Mouse (Mus musculus) CD4-positive, CD25-positive, alpha-beta regulatory T cell, adult 2 months (primary cell): ENCODE measurements around the gene Dnajc9.

ENCODE experiments used
- DNase-seq: peaks from one replicate; pipeline ENCODE4 v3.0.0-alpha.2; 2012; ENCODE audit warnings: low read depth, low spot score

The Dnajc9 gene

DNA sequence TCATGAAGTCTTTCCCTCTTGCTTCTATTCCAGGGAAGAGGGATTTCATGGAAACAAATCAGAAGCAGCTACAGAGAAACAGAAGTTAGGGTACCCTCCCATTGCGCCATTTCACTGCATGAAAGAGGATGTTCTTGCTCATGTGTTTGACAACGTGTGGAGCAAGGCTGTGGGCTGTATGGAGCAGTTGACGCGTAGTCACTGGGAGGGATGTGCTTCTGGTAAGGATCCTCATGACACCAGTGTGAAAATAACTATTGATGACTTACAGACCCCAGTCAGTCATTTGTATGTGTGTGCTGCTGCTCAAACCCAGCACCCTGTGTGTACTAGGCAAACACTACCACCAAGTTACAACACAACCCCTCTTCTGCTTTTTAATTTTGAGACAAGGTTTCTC, 25.5 kb downstream of the Dnajc9 start:
- no peak for DNase-seq

DNA sequence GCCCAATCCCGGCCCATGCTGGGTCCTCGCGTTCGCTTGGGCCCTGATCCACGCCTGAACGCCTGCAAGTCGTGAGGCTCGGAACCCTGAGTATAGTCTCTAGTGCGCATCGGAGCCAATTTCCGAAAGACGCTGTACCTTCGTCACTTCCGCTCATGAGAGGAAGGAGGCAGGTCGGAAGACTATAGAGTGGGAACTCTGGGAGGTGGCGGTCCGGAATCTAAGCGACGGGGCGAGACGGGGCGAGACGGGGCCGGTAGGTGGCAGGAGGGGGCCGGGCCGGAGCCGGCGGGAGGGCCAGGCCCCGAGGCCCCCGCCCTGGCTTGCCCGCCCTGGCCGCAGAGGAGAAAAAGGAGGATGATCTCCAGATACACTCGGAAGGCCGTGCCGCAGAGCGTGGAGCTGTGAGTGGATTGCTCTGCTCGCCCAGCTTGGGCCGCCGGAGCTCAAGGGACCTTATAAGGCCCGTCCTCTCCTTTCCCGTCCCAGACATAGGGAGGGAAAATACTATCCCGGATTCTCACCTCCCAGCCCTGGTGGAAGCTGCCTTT, 40.6 kb downstream of the Dnajc9 start, which contains the start of the genes Ecd and Fam149b:
TSS of gene Ecd (minus strand) at position 131 of the 551 bp plus-strand sequence.
TSS of gene Fam149b (plus strand) at position 172 of the 551 bp plus-strand sequence.
- DNase-seq: peak; percentile 95

DNA sequence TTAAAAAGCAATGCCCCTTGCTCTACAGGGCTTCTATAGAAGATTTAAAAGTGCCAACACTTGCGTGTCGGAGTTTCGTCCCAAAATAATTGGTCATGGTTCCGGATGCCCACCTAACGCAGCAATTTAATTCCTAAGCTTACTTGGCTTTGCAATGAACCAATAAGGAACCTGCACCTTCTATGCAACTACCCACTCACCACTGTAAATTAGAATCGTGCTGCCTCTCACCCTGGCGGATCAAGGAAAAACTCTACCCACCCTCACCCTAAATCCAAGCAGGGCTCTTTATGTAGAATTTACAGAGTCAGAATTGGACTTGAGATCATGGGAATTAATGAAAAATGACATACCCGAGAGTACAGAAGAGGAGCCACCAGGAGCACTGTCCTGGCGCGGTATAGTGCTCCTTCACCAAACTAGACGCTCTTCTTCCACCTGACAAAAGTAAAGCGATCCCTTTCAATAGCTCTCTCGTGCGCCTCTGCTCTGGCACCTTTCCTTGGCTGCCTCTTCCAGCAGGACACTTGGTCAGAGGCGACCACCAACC, 41.2 kb downstream of the Dnajc9 start:
- no peak for DNase-seq

DNA sequence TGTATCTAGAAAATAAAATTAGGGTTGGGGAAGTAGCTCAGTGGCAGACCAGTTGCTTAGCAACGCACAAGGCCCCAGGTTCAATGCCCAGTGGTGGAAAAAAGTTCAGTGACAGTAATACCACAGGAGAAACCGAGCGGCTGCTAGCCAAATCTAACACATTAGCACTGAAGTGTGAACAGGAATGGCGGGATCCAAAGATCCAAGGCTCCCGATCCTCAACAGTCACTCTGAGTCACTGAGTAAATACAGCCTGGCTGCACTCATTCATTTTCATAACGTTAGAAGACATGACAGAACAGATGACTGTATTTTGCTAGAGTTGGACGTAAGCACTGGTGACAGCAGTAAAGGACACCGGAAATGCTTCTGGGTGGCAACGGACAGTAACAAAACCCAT, 42.8 kb downstream of the Dnajc9 start:
- DNase-seq: no peak

DNA sequence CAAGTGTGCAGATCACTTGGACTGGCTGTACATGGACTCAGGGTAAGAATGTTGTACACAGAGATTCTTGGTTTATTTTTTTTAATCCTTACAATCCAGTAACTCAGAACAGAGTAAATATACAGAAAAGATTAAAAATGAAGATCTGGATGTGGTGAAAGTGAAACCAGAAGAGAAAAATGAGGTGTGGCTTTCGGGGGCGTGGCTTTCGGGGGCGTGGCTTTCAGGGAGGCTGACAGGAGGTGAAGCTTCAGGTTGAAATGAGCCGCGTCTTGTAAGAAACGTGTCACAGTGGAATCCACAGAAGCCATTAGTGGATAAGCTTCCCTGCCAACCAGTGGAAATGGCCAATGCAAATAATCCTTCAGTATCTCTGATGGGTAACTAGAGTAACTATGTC, 47.8 kb downstream of the Dnajc9 start:
- DNase-seq: peak; percentile 75

DNA sequence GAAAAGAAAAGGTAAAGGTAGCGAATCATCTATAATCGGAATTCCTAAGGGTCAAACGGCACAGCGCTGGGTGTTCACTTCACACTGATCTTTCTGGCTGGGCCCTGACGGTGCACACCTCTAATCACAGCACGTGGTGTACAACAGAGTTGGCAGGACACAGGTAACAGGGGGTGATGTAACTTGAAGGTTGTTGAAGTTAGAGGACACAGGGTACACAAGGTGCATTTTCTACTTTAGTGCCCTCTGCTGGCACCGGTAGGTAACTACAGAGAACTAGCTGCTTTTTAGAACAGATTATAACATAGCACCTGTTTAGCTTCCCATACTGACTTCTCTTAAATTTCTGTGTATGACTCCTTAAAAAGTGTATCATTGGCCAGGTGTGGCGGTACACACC, 48.6 kb downstream of the Dnajc9 start:
- peak; percentile 74 for DNase-seq

DNA sequence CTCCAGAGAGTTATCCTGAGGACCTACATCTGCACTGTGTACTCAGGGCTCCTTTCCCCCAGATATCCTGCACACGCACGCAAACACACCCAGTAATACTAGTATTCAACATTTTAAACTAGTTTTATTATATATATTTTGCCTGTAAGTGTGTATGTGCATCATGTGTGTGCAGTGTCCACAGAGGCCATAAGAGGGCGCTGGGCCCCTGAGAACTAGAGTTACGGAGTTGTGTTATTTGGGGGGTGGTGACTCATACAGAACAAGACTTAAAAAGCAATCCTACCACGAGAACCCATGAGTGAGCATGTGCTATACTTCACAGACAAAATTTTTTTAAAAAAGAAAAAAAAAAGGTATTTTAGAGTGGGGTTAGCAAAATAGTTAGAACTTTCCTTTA, 49.3 kb downstream of the Dnajc9 start:
- DNase-seq: peak; percentile 13
